Mouse (Mus musculus) monocyte, adult 59 days (primary cell): Measurements from ENCODE around the gene Stfa2l1. TPM values are rescaled to one million over a fixed set of nuclear protein-coding genes. Genes with fewer than 3 reads are reported as not detected.

Experiments
- total RNA-seq, 2 experiments: library from RNA; stranded (reverse); gene quantifications; one replicate each; pipeline ENCODE4 v1.2.4; 2023

Gene Stfa2l1
- total RNA-seq, result not detected

DNA sequence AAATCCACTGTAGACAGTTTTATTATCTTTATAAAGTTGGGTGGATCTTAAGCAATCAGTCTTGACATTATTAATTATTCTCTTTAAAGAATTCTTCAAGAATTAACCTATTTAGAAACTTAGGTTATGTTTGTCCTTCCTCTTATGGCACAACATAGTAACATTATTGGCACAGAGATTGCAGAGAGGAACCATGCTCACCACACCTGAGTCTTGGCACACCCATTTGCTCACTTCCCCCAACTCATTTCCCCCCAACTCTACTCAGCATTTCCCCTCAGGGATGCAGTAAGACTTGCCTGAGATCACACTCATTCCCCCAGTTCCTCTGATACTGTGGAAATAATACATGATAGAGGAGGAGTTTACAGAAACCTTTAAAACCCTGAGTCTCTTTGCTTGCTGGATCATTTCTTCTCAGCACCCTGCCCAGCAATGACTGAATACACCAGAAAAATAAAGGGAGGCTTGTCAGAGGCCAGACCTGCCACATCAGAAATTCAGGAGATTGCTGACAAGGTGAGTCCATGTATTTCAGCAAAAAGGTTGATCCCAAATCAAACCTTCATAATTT lies at the start of gene Stfa2l1:
TSS of gene Stfa2l1 (plus strand) at position 410 of the 574 bp plus-strand sequence.

DNA sequence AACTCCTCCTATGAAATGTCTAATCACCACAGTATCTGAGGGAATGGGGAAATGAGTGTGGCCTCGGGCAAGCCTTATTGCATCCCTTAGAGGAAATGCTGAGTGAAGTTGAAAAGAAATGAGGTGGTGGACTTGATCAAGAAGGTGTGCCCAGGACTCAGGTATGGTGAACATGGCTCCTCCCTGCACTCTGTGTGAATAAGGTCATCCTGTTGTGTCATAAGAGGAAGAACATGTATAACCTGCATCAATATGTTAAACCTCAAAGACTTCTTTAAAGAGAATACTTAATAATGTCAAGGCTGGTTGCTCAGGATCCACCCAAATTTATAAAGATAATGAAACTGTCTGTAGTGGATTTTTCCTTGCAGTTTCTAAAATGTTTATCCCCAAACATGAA lies 25.5 kb upstream of the Stfa2l1 start, which contains the start of gene Csta1:
TSS of gene Csta1 (minus strand) at position 101 of the 400 bp plus-strand sequence.

DNA sequence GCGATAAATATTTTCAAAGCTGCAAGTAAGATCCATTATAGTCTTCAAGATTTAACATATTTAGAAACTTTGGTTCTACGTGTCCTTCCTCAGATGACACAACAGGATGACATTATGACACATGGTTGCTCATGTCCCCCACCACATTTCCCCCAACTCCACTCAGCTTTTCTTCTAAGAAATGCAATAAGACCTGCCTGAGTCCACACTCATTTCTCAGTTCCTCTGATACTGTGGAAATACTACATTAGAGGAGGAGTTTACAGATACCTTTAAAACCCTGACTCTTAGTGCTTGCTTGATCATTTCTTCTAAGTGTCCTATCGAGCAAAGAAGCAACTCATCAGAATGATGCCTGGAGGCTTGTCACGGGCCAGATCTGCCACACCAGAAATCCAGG lies 27.3 kb downstream of the Stfa2l1 start, which contains the start of gene Gm5483:
TSS of gene Gm5483 (plus strand) at position 301 of the 400 bp plus-strand sequence.

DNA sequence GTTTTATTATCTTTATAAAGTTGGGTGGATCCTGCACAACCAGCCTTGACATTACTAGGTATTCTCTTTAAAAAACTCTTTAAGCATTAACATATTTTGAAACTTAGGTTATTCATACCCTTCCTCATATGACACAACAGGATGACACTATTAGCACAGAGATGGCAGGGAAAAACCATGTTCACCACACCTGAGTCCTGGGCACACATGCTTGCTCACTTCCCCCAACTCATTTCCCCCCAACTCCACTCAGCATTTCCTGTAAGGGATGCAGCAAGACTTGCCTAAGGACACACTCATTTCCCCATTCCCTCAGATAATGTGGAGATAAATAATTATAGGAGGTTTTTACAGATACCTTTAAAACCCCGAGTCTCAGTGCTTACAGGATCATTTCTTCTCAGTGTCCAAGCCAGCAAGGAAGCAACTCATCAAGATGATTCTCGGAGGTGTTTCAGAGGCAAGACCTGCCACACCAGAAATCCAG lies 53.4 kb downstream of the Stfa2l1 start, which contains the start of gene Gm5416:
TSS of gene Gm5416 (plus strand) at position 437 of the 487 bp plus-strand sequence.

Other genes with a start within 250 kb of the Stfa2l1 start
- 10 to 100 TPM; 49.5 to 54.0 TPM for gene Parp9, start 218.3 kb upstream of the Stfa2l1 start, total RNA-seq
- gene Dtx3l, start 217.7 kb upstream of the Stfa2l1 start, total RNA-seq, result 10 to 100 TPM; 48.3 to 52.3 TPM
- gene Kpna1, start 178.1 kb upstream of the Stfa2l1 start, total RNA-seq, result 10 to 100 TPM; 74.1 to 74.5 TPM
- 1 to 10 TPM; 4.2 to 4.3 TPM for gene Wdr5b, start 115.6 kb upstream of the Stfa2l1 start, total RNA-seq
- 10 to 100 TPM; 22.7 to 29.7 TPM for gene Fam162a, start 85.2 kb upstream of the Stfa2l1 start, total RNA-seq
- gene Ccdc58, start 85.1 kb upstream of the Stfa2l1 start, total RNA-seq, result 10 to 100 TPM; 17.9 to 24.8 TPM
- gene Csta1, start 25.6 kb upstream of the Stfa2l1 start, total RNA-seq, result not detected
- gene Gm5483, start 27.4 kb downstream of the Stfa2l1 start, total RNA-seq, result not detected
- gene Gm5416, start 53.6 kb downstream of the Stfa2l1 start, total RNA-seq, result not detected
- not detected for gene 2010005H15Rik, start 64.7 kb downstream of the Stfa2l1 start, total RNA-seq
- gene Stfa1, start 120.1 kb downstream of the Stfa2l1 start, total RNA-seq, result not detected
- gene BC117090, start 177.5 kb downstream of the Stfa2l1 start, total RNA-seq, result not detected
- gene BC100530, start 210.9 kb downstream of the Stfa2l1 start, total RNA-seq, result not detected